Mouse (Mus musculus) left cerebral cortex, adult 2 months (tissue): ENCODE results near the gene Clock. TPM values are rescaled to one million over a fixed set of nuclear protein-coding genes. Genes with fewer than 3 reads are reported as not detected.
A peak's percentile ranks its signal among the peaks of the same experiment; 100 is the strongest.

Experiments
- DNase-seq, 2 experiments: peaks; one replicate each; pipeline ENCODE4 v3.0.0; 2021 to 2022; ENCODE audit warnings: low spot score in 2 of 2, mixed read lengths in 1 of 2; ENCODE audit errors: extremely low spot score in 1 of 2
- H3K27ac ChIP-seq: fragments of 200-600 bp; 2 replicates; pipeline ENCODE4 v1.8.1; 2022
- H3K4me3 ChIP-seq: fragments of 200-600 bp; 2 replicates; pipeline ENCODE4 v1.8.1; 2022
- CTCF ChIP-seq: fragments of 200-600 bp; IDR thresholded peaks from 2 replicates; pipeline ENCODE4 v1.8.1; 2022; ENCODE audit warnings: antibody characterized with exemption, mild to moderate bottlenecking, moderate library complexity
- intact Hi-C: fragments of 180-260 bp; cut with DNase I; formaldehyde crosslinking; loops from one replicate; pipeline ENCODE4 v1.15.1; 2025
- total RNA-seq, 2 experiments: library from RNA; stranded (reverse); gene quantifications; 2 replicates each; pipeline ENCODE4 v1.2.3; 2021

Gene Clock
- total RNA-seq, 2 experiments from 2014 or later: 56.7 to 56.9 TPM

- no peak for DNase-seq
- intact Hi-C loops: loop anchor here (10.0 kb wide), 1 partner anchor 163 kb away; the partner anchor contains the start of gene Srd5a3
- Histone ChIP-seq H3K27ac (no peak overlapping the region), H3K4me3 (no peak overlapping the region)
- no peak for TF ChIP-seq CTCF
Measured at GRCm38 (mm10) chr5:76308206-76308605, 3.6 kb upstream of the Clock start.

DNA sequence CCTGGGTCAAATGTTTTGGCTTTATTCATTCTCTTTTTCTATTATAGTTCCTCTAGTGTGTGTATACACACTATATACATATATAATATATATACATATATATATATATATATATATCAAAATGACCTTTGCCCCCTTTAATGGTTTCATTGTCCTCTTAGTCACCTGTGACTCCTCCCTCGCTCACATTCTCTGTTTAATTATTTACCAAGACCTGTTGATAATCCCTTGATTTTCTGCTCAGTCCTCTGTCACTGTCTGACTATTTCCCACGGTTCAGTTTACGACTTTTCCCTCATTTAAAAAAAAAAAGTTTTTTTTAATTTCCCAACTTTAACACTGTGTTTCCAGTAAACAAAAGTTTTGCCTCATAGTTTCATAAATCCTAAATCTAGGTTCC lies 1.7 kb upstream of the Clock start:
- H3K27ac ChIP-seq: no peak overlapping the region
- intact Hi-C loops: loop anchor here (10.0 kb wide), 1 partner anchor 161 kb away; the partner anchor contains the start of gene Srd5a3
- no peak overlapping the region for H3K4me3 ChIP-seq
- no peak for TF ChIP-seq CTCF
- no peak for DNase-seq

DNA sequence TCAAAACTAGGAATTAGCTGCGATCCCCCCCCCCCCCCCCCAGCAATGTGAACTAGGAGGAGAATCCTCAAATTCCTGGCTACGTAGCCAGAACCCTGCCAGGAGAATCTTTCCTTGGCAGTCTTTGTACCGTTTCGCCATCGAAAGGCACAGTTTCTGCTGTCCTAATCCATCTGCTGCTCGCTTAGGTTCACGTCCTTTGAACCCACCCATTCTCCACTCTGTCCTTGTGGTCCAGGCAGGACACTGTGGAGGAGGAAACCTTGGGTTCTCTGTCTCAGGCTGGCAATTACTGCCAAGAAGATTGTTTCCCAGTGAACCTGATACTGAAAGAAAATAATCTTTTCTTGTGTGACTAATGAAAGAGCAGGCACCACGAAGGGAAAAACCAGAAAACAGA lies 1.0 kb upstream of the Clock start:
- peak overlapping the region; percentile 94 for H3K4me3 ChIP-seq
- intact Hi-C loops: loop anchor here (2.0 to 10.0 kb wide), 3 partner anchors 77 to 235 kb away; partner anchors contain the start of gene Srd5a3
- TF ChIP-seq CTCF: no peak
- no peak for DNase-seq
- H3K27ac ChIP-seq: no peak overlapping the region

GRCm38 (mm10) chr5:76303745-76304451 lies 694 bp downstream of the Clock start:
- no peak for TF ChIP-seq CTCF

GRCm38 (mm10) chr5:76303379-76303744 lies 1.2 kb downstream of the Clock start:
- peak overlapping the region; percentile 94 for H3K4me3 ChIP-seq
- intact Hi-C loops: loop anchor here (2.0 to 10.0 kb wide), 4 partner anchors 111 to 224 kb away; partner anchors contain the start of genes Exoc1, Srd5a3 and Tmem165
- DNase-seq: no peak
- H3K27ac ChIP-seq: peak overlapping the region; percentile 89
- no peak for TF ChIP-seq CTCF

More at GRCm38 (mm10) chr5:76303745-76304451, 694 bp downstream of the Clock start:
- H3K4me3 ChIP-seq: peak overlapping the region; percentile 94
- intact Hi-C loops: loop anchor here (2.0 to 10.0 kb wide), 6 partner anchors 79 to 237 kb away; partner anchors contain the start of genes Exoc1, Srd5a3 and Tmem165
- H3K27ac ChIP-seq: peak overlapping the region; percentile 89
- DNase-seq: peak; percentile 77

DNA sequence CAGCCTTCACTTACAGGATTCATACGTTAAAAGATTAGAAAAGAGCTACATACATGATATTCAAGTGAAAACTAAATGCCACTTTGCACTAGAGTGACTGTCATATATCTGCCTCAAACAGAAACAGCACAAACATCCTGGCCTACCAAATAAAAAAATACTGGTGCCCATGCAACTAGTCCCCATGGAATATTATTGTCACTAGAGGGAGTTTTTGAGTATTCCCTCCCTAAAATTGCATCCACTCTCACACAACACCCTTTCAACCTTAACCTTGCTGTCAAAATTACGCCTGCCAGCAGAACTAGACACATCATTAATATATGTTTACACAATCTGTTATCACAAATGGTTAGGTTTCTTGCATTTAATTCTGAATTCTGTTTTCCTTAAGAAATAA lies 2.6 kb downstream of the Clock start:
- Histone ChIP-seq H3K27ac (no peak overlapping the region), H3K4me3 (no peak overlapping the region)
- TF ChIP-seq CTCF: peak; percentile 46
- intact Hi-C loops: loop anchor here (2.0 to 10.0 kb wide), 4 partner anchors 113 to 225 kb away; partner anchors contain the start of genes Exoc1, Srd5a3 and Tmem165
- DNase-seq: no peak

DNA sequence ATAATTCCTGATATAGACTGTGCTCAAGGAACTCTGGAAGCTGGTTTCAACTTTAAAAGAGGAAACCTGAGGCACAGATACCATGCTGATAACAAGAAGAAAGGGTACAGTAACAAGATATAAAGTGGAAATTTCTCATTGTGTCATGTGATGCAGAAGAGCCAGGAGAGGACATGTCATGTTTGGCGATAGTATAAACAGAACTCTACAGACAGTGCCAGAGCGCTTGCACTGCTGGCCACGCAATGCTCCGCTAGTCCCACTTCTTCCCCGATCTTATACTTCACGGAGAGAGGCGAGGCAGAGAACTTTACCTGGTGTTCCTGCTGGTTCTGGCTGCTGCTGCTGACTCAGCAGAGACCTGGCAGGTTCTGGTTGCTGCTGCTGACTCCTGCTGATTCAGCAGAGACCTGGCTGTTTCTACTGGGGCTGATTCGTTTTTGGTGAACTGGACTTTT lies 15.3 kb downstream of the Clock start:
- DNase-seq: no peak
- Histone ChIP-seq H3K27ac (no peak overlapping the region), H3K4me3 (no peak overlapping the region)
- TF ChIP-seq CTCF: no peak
- intact Hi-C loops: no loop called here

GRCm38 (mm10) chr5:76288256-76288655 lies 16.3 kb downstream of the Clock start:
- H3K4me3 ChIP-seq: no peak overlapping the region
- DNase-seq: no peak
- H3K27ac ChIP-seq: no peak overlapping the region
- no peak for TF ChIP-seq CTCF
- intact Hi-C loops: no loop called here

GRCm38 (mm10) chr5:76287062-76287461 lies 17.5 kb downstream of the Clock start:
- H3K4me3 ChIP-seq: no peak overlapping the region
- H3K27ac ChIP-seq: no peak overlapping the region
- peak; percentile 43 for TF ChIP-seq CTCF
- no peak for DNase-seq
- intact Hi-C loops: no loop called here

GRCm38 (mm10) chr5:76285699-76286098 lies 18.9 kb downstream of the Clock start:
- no peak for TF ChIP-seq CTCF
- no peak for DNase-seq
- intact Hi-C loops: no loop called here
- no peak overlapping the region for H3K27ac ChIP-seq
- no peak overlapping the region for H3K4me3 ChIP-seq

DNA sequence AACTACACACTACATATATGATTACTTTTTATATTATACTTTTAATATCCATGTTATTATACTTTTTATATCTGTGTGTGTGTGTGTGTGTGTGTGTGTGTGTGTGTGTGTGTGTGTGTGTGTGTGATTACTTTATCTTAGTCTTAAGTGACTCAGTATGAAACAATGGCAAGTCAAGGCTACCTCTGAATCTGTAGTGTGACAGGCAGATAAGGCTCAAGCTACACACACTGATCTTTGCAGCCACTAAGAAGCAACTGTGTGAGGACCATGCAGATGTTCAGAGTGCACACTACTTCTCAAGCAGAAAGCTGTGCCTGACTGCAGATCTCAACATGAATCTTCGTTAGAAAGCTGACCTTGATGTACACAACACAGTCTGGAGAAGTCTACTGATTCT lies 20.7 kb downstream of the Clock start:
- TF ChIP-seq CTCF: no peak
- DNase-seq: no peak
- Histone ChIP-seq H3K27ac (no peak overlapping the region), H3K4me3 (no peak overlapping the region)
- intact Hi-C loops: no loop called here

- intact Hi-C loops: no loop called here
- DNase-seq: no peak
- no peak overlapping the region for H3K27ac ChIP-seq
- no peak for TF ChIP-seq CTCF
- no peak overlapping the region for H3K4me3 ChIP-seq
Measured at GRCm38 (mm10) chr5:76274977-76275376, 29.6 kb downstream of the Clock start.
